Mouse (Mus musculus) leukemia stem cell, adult 10-12 weeks (primary cell): ENCODE measurements around the gene Plod2. TPM values are rescaled to one million over a fixed set of nuclear protein-coding genes. Genes with fewer than 3 reads are reported as not detected.

Experiments used
- polyA plus RNA-seq: library from polyadenylated mRNA; stranded (reverse); fragments of >175 nt; gene quantifications from 2 replicates; pipeline ENCODE4 v1.2.3, GENCODE M21; 2012; ENCODE audit warnings: low replicate concordance

Gene Plod2
- 0.19 and 0.25 TPM in 2 replicates for polyA plus RNA-seq

DNA sequence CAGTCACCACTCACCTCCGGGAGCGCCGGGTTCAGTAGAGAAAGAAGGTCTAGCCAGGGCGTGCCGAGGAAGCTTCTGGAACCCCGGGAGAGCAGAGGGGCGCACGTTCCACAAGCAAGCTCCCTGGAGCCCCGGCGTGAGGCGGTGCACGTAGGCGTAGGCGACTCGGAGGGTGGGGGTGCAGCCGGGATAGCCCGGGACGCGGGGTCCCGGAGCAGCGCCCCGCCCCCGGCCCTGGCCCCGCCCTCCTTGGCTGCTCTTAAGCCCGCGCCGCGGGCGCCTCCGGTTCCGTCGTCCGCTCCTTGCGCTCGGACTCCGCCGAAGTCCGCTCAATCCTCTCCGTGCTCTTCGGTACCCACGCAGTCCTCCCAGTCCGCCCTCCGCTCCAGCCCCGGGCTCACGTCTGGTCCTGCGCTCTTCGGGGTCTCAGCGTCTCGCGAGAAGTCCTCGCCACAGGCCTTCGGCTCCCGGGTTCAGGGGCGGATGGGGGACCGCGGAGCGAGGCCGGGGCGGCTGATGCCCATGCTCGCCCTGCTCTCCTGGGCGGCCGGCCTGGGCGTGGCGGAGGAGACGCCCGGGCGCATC is at the start of gene Plod2:
Gene Plod2 (plus strand): TSS at position 247 of the 585 bp plus-strand sequence.

Other genes starting within 250 kb of the Plod2 start
- gene 1700057G04Rik, start 232.8 kb upstream of the Plod2 start, polyA plus RNA-seq = not detected in 2 replicates
- 1.8 and 2.5 TPM in 2 replicates for gene Plscr4, start 84.8 kb upstream of the Plod2 start, polyA plus RNA-seq